Mouse (Mus musculus) neural tube, embryonic 14.5 days (tissue): Measurements from ENCODE around the gene H2-DMa. TPM values are rescaled to one million over a fixed set of nuclear protein-coding genes. Genes with fewer than 3 reads are reported as not detected.
"Not testable (repeated sequence)": the region's sequence is repeated elsewhere in the genome, so short reads cannot be mapped to it uniquely, and the experiment has no call there.

Experiments
- ATAC-seq: fragments of 200-750 bp; cut with Nextera tagmentation; 2 replicates; pipeline ENCODE4 v1.8.0; 2017; ENCODE audit warnings: low read depth, mild to moderate bottlenecking, moderate TSS enrichment, moderate library complexity
- H3K27ac ChIP-seq: fragments of 300-500 bp; sonication (generic); 2 replicates; pipeline ENCODE4 v1.5.1; 2014; ENCODE audit warnings: low read depth, mild to moderate bottlenecking, control low read depth, low read length, moderate library complexity, mixed read lengths
- H3K27me3 ChIP-seq: fragments of 300-500 bp; sonication (generic); 2 replicates; pipeline ENCODE4 v1.6.1; 2014; ENCODE audit warnings: low read length; ENCODE audit not compliant: control insufficient read depth, insufficient read depth
- H3K36me3 ChIP-seq: fragments of 300-500 bp; sonication (generic); 2 replicates; pipeline ENCODE4 v1.6.1; 2014; ENCODE audit warnings: low read length, mixed read lengths; ENCODE audit not compliant: control insufficient read depth, insufficient read depth
- H3K4me1 ChIP-seq: fragments of 300-500 bp; sonication (generic); 2 replicates; pipeline ENCODE4 v1.6.1; 2014; ENCODE audit warnings: low read length; ENCODE audit not compliant: control insufficient read depth, insufficient read depth
- H3K4me2 ChIP-seq: fragments of 300-500 bp; sonication (generic); 2 replicates; pipeline ENCODE4 v1.6.1; 2014; ENCODE audit warnings: mild to moderate bottlenecking, low read depth, low read length, control low read depth
- H3K4me3 ChIP-seq: fragments of 300-500 bp; sonication (generic); 2 replicates; pipeline ENCODE4 v1.5.1; 2014; ENCODE audit warnings: low read depth, low read length, control low read depth, mixed read lengths
- H3K9ac ChIP-seq: fragments of 300-500 bp; sonication (generic); replicated peaks from 2 replicates; pipeline ENCODE4 v1.6.1; 2014; ENCODE audit warnings: low read depth, mild to moderate bottlenecking, control low read depth, low read length, mixed read lengths
- H3K9me3 ChIP-seq: fragments of 300-500 bp; sonication (generic); 2 replicates; pipeline ENCODE4 v1.6.1; 2016; ENCODE audit warnings: low read length; ENCODE audit not compliant: control insufficient read depth
- WGBS: fragments of 180-500 bp; shearing (Covaris S2); extraction: QIAGEN DNeasy Blood & Tissue Kit; methylation state at CpG from one replicate; pipeline ENCODE4 v1.1.7; 2014; 5-methylcytosine and 5-hydroxymethylcytosine counted together
- polyA plus RNA-seq: library from polyadenylated mRNA; unstranded; fragments of >200 nt; fragmentation: Nextera tagmentation; extraction: Ambion mirVana; gene quantifications from 2 replicates; pipeline ENCODE4 v1.2.1, GENCODE M21; 2014

H2-DMa gene
- polyA plus RNA-seq, 1 experiment from 2014 or later, result 19.1 TPM

DNA sequence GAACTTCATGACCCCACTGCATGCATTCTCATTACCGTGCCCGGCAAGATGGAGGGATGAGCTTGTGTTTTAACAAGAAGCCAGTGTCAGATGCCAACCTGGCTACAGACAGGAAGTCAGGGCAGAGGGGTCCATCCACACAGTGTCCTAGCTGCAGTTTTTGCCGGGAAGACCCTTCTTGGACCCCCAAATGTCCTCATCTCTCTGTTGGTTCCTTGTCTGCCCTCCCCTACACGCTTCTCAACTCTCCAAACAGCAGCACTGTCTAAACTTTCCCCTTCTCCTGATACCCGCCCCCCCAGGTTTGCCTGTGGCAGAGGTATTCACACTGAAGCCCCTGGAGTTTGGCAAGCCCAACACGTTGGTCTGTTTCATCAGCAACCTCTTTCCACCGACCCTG lies 18.3 kb downstream of the H2-DMa start:
- peaks cover 21% of the 10 kb centered on the region for H3K27me3 ChIP-seq
- 76% methylated on average over 7 of the region's 7 CpGs for WGBS
- no peaks in the 10 kb centered on the region for H3K36me3 ChIP-seq

DNA sequence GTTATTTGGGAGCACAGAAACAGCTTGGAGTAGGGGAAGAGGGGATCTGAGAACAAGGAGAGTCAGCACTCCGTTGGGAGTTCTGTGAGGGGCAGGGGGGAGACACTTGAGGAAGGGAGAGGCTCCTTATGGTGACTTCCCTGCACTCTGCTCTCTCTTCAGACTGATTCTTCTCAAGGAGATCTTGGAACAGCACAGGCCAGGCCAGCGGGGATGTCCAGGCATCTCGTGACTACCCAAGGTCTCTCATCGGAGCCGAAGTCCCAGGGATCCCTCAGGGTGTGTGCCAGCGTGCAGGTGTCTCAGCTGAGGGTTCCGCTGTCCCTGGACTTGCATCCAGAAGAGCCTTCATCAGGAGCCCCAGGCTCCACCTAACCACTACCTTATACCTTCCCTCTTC lies 19.3 kb downstream of the H2-DMa start:
- H3K9ac ChIP-seq, result no peak overlapping the region
- peaks cover 21% of the 10 kb centered on the region for H3K27me3 ChIP-seq
- ATAC-seq, result no peak
- no peak overlapping the region for H3K4me3 ChIP-seq
- H3K9me3 ChIP-seq, result no peaks in the 10 kb centered on the region
- H3K27ac ChIP-seq, result no peak overlapping the region
- 80% methylated on average over 7 of the region's 7 CpGs for WGBS
- no peak overlapping the region for H3K4me2 ChIP-seq
- no peaks in the 10 kb centered on the region for H3K36me3 ChIP-seq
- H3K4me1 ChIP-seq, result 0 out of 2 replicates have a peak, but pooled peaks cover 3% of the 10 kb centered on the region

More for the DNA sequence above, 18.3 kb downstream of the H2-DMa start:
- ATAC-seq, result no peak
- Histone ChIP-seq H3K27ac (no peak overlapping the region), H3K9me3 (no peaks in the 10 kb centered on the region), H3K4me3 (no peak overlapping the region), H3K9ac (no peak overlapping the region), H3K4me1 (0 out of 2 replicates have a peak, but pooled peaks cover 3% of the 10 kb centered on the region), H3K4me2 (no peak overlapping the region)

DNA sequence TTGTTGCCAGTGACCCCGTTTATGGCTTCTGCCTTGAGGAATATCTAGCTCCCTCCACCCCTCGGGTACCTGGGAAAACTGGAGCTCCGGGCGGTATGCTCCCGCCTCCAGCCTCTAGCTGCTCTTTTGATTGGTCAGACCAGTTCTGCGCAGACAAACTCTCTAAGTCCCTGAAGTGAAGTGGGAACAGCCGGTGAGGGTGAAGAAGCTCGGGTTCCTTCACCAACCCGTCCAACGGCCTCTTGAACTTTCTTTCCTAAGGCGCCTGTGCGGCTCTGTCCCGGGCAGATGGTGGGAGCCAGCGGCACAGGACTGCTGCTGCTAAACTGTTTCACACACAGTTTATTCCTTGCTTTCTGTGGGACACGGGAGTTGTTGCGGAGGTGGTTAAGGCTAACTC lies 20.1 kb downstream of the H2-DMa start:
- no peak overlapping the region; the same call in 1 of the 2 replicates for H3K9ac ChIP-seq
- peak overlapping the region; percentile 40 for H3K4me2 ChIP-seq
- peak overlapping the region; percentile 18 for H3K4me3 ChIP-seq
- H3K9me3 ChIP-seq, result no peaks in the 10 kb centered on the region
- no peak overlapping the region for H3K27ac ChIP-seq
- WGBS, result 1% methylated on average over 16 of the region's 16 CpGs
- no peaks in the 10 kb centered on the region for H3K36me3 ChIP-seq
- H3K4me1 ChIP-seq, result 0 out of 2 replicates have a peak, but pooled peaks cover 3% of the 10 kb centered on the region
- no peak for ATAC-seq
- H3K27me3 ChIP-seq, result peaks cover 21% of the 10 kb centered on the region

DNA sequence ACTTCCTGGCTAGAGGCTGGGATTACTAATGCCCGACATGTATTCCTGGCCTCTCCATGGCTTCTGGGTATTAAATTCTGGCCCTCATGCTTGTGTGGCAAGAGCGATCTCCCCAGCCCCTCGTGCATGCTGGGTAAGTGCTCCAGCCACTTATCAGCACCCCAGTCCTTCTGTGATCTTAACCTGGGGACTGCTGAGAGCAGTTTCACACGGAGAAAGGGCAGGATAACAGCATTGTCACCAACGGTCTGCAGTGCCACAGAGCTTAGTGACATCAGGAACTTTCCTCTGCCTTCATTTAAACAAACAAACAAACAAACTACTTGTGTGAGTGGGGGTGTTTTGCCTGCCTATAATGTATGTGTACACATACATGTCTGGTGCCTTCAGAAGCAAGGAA lies 20.9 kb downstream of the H2-DMa start:
- WGBS, result 12% methylated on average over 5 of the region's 5 CpGs
- Histone ChIP-seq H3K36me3 (no peaks in the 10 kb centered on the region), H3K27ac (no peak overlapping the region), H3K4me2 (no peak overlapping the region), H3K9me3 (no peaks in the 10 kb centered on the region), H3K4me3 (no peak overlapping the region), H3K4me1 (0 out of 2 replicates have a peak, but pooled peaks cover 3% of the 10 kb centered on the region), H3K27me3 (peaks cover 21% of the 10 kb centered on the region), H3K9ac (no peak overlapping the region)
- ATAC-seq, result no peak

DNA sequence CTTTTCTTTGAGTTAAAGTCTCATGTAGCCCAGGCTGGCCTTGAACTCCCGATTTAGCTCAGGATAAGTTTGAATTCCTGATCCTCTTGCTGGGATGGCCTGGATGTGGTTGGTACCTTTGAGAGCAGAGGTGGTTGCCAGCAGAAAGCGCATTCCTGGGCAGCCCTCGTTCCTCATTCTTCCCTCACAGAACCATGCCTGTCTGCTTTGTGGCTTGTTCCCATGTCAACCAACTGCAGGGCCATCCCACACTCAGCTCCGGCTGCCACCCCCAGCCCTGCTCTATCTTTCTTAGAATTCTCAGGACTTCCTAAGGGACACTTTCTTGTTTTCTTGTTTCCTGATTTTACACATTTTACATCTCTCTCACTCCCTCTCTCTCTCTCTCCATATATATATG lies 22.1 kb downstream of the H2-DMa start:
- peaks cover 21% of the 10 kb centered on the region for H3K27me3 ChIP-seq
- no peak overlapping the region for H3K27ac ChIP-seq
- H3K4me1 ChIP-seq, result 0 out of 2 replicates have a peak, but pooled peaks cover 3% of the 10 kb centered on the region
- WGBS, result 51% methylated on average over 4 of the region's 4 CpGs
- ATAC-seq, result no peak
- H3K36me3 ChIP-seq, result no peaks in the 10 kb centered on the region
- H3K9me3 ChIP-seq, result no peaks in the 10 kb centered on the region
- H3K4me2 ChIP-seq, result no peak overlapping the region
- no peak overlapping the region for H3K9ac ChIP-seq
- no peak overlapping the region for H3K4me3 ChIP-seq

DNA sequence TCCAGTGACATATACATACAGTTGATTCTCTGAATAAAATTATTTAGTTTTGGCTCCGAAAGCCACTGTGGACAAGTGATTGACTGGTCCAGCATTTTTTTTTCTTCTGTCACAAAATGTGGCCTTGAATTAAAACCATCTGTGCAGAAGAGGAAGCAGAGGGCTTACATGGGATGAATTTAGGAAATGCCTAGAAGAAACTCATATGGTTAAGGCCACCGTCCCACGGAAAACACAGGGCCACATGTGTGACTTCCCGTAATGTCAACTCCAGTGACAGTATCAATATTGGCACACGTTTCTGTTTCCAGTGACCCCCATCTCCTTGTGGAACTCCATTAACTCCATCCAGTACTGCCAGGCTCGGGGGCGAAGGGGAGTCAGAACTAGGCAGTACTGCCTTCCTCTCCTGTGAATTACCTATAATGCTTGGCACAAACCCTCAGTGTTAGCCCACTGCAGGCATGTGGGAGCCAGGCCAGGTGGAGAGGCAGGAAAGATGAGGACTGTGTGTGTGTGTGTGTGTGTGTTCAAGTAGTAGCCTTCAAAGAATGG lies 23.2 kb downstream of the H2-DMa start:
- H3K27ac ChIP-seq, result no peak overlapping the region
- 82% methylated on average over 7 of the region's 7 CpGs for WGBS
- 0 out of 2 replicates have a peak, but pooled peaks cover 3% of the 10 kb centered on the region for H3K4me1 ChIP-seq
- no peaks in the 10 kb centered on the region for H3K9me3 ChIP-seq
- H3K27me3 ChIP-seq, result peaks cover 21% of the 10 kb centered on the region
- ATAC-seq, result no peak
- no peak overlapping the region for H3K4me2 ChIP-seq
- no peak overlapping the region for H3K9ac ChIP-seq
- H3K36me3 ChIP-seq, result no peaks in the 10 kb centered on the region
- no peak overlapping the region for H3K4me3 ChIP-seq

DNA sequence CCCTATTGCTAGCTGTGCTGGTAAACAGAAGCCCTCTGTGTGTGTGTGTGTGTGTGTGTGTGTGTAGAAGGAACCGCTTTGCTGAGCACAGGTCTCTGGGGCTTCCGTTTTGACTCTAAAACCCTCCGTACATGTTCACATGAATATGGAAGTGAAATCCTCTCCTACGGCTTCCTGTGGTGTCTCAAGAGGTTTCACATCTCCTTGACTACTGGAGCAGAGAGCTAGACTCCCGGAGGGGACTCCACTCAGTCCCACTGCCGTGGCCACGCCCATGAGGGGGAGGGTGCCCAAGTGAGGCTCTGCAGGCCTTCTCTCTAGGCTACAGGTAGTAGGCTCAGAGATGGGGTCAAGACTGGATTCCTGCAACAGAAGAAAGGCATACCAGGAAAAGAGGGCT lies 23.7 kb downstream of the H2-DMa start, which contains the start of gene H2-DMb2:
TSS of gene H2-DMb2 (plus strand) at position 275 of the 400 bp plus-strand sequence.
- no peak for ATAC-seq
- Histone ChIP-seq H3K4me1 (0 out of 2 replicates have a peak, but pooled peaks cover 3% of the 10 kb centered on the region), H3K9me3 (no peaks in the 10 kb centered on the region), H3K4me3 (no peak within 1 kb of the TSS), H3K9ac (no peak within 1 kb of the TSS), H3K36me3 (no peaks in the 10 kb centered on the region), H3K4me2 (no peak within 1 kb of the TSS), H3K27ac (no peak within 1 kb of the TSS), H3K27me3 (peaks cover 21% of the 10 kb centered on the region)
- 39% methylated on average over 7 of the region's 7 CpGs for WGBS

DNA sequence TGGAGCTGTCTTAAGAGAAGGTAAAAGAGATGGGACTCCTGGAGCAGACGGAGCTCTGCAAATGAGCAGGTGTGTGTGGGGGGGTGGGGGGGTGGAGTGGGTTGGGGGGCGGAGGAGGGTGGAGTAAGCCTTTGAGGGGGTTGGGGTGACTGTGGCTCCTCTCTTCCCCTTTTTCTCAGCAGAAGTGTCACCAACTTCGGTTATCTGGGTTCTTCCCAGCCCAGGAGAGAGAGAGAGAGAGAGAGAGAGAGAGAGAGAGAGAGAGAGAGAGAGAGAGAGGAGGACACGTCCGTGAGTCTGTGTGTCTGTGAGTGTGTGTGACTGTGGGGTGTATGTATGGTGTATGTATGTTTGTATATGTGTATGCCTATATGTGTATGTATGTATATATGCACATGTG lies 24.1 kb downstream of the H2-DMa start:
- Histone ChIP-seq H3K27ac (no peak overlapping the region), H3K36me3 (no peaks in the 10 kb centered on the region), H3K27me3 (peaks cover 18% of the 10 kb centered on the region), H3K4me1 (0 out of 2 replicates have a peak, but pooled peaks cover 3% of the 10 kb centered on the region), H3K4me2 (no peak overlapping the region), H3K9me3 (no peaks in the 10 kb centered on the region), H3K4me3 (no peak overlapping the region), H3K9ac (no peak overlapping the region)
- 70% methylated on average over 3 of the region's 5 CpGs for WGBS
- no peak for ATAC-seq

DNA sequence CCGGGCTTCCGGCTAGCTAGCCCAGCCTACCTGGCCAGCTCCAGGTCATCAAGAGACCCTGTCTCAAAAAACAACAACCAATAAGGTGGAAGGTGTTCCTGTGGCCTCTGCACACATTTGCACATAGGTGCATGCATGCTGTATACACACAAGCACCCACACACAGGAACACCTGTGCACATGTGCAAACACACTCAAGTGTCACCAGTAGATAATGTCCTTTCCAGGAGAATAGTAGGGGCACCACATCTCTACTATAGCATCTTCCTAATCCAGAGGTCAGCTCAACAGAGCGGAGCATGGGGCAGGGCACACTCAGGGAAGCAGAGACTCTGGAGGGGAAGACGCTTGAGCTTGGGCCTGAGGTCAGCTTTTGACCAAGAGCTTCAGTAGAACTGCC lies 24.9 kb downstream of the H2-DMa start:
- not testable (repeated sequence) for H3K36me3 ChIP-seq, H3K4me2 ChIP-seq, H3K27ac ChIP-seq, ATAC-seq, H3K9me3 ChIP-seq, H3K9ac ChIP-seq, H3K4me1 ChIP-seq, H3K4me3 ChIP-seq
- peaks cover 10% of the 10 kb centered on the region for H3K27me3 ChIP-seq
- 88% methylated on average over 4 of the region's 4 CpGs for WGBS
